Mouse (Mus musculus): Measurements from ENCODE around the gene Usp39.

The Usp39 gene

GRCm38 (mm10) chr6:72345074-72345567, at the start of gene Usp39:
Gene Usp39, minus strand, starts transcription at chr6:72345184.
- in situ Hi-C loops (cut with MboI; ENCODE audit: unreplicated experiment in 2 of 2), result no loop called here

DNA sequence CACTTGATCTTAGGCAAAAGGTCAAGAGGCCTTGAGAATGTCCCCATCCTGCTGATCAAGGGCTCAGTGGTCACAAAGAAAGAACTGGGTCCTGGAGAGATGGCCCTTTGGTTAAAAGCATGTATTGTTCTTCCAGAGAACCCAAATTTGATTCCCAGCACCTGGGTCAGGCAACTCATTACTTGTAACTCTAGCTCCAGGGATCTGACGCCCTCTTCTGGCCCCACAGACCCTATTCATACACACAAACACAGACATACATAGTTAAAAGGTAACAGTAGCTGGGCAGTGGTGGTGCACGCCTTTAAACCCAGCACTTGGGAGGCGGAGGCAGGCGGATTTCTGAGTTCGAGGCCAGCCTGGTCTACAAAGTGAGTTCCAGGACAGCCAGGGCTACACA, 47.4 kb upstream of the Usp39 start:
- in situ Hi-C loops (cut with MboI; ENCODE audit: unreplicated experiment in 2 of 2), result no loop called here

DNA sequence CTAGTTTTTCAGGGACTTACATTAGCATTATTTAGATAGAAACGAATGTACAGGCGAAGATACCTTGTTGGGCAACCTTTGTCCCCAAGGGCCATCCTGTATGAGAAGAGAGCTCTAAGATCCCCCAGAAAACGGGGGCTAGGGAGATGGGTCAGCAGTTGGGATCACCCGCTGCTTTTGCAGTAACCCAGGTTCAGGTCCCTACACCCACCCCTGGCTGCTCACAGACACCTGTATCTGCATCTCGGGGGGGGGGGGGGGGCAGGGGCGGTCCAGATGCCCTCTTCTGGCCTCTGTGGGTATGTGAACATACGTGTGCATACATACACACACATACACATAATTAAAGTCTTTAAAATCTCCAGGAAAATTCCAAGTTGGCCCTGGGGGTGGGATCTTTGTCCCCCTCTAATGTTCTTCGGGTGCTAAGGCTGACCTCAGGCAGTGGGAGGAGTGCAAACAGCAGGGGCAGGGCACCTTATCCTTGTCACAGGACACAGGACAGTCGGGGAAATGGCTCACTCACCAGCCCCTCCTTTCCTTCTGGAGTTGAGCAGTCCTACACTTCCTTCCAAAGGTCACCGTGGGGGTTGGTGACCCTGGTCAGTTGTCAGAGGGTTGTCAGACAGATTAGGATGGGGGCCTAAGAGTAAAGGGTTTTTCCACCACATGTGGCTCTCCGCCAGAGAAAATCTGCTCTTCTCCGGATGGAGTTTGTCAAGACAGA, 46.0 kb upstream of the Usp39 start:
- in situ Hi-C loops (cut with MboI; ENCODE audit: unreplicated experiment in 2 of 2), result no loop called here

DNA sequence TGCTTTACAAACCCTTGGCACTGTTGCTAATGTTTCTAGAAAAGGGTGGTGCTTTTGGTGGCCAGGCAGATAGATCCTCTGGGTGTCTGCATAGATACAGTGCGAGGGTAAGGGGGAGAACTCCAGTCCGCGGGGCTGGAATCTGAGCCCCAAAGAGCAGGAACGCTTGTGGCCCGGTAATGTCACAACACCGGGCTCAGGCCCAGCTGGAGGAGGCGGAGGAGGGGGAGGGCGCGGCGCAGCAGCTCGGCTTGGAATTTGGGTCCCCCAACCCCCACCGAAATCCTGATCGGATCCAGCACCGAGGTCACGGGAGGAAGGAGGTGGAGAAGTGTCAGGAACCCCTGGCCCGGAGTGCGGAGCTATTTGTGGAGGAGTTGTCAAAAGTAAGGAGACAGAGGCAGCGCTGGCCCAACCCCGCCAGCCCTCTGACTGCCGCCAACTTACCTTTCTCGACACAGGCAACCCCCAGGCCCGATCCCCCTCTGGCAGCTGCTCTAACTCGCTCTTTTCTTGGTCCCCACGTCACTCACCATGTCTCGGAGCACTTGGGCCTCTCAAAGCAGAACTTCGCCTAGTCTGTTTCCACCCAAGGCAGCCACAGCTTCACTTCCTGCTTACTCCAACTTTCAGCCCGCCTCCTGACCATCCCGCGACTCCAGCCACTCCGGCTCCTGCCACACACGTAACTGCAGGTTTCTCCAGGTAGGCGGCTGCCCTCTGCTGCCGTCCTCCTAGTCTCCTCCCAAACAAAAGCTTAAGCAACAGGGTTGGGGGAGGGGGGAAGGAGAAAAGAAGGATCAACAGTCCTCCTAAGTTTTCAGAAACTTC, 45.2 kb upstream of the Usp39 start, which contains the start of gene Vamp8:
Vamp8 (minus strand) TSS at position 763 of the 831 bp plus-strand sequence.
- in situ Hi-C loops (cut with MboI; ENCODE audit: unreplicated experiment in 2 of 2), result no loop called here

DNA sequence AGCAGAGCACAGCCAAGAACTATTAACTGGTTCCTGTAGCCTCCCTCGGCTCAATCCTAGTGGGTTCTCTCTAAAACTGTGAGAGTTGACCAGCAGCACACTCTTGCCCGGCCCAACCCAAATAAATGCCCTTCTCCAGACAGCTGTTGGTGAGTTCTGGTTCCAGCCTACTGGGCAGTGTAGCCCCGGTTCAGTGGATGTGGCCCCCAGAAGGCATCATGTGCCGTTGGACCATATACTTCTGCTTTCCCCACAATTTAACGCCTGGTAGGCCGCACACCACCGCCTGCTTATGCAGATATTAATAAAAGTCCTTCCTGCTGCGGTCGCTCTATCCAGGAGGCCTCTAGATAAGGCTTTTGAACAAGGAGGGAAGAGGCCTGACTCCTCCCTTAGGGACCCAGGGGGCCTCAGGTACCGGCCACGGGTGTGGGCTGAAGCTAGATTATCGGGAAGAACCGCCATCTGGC, 44.5 kb upstream of the Usp39 start:
- in situ Hi-C loops (cut with MboI; ENCODE audit: unreplicated experiment in 2 of 2), result no loop called here

- in situ Hi-C loops (cut with MboI; ENCODE audit: unreplicated experiment in 2 of 2), result no loop called here
Observed at GRCm38 (mm10) chr6:72388791-72389329, 43.9 kb upstream of the Usp39 start.

GRCm38 (mm10) chr6:72388266-72388665, 43.3 kb upstream of the Usp39 start:
- in situ Hi-C loops (cut with MboI; ENCODE audit: unreplicated experiment in 2 of 2), result no loop called here

GRCm38 (mm10) chr6:72387816-72388215, 42.8 kb upstream of the Usp39 start:
- in situ Hi-C loops (cut with MboI; ENCODE audit: unreplicated experiment in 2 of 2), result no loop called here

DNA sequence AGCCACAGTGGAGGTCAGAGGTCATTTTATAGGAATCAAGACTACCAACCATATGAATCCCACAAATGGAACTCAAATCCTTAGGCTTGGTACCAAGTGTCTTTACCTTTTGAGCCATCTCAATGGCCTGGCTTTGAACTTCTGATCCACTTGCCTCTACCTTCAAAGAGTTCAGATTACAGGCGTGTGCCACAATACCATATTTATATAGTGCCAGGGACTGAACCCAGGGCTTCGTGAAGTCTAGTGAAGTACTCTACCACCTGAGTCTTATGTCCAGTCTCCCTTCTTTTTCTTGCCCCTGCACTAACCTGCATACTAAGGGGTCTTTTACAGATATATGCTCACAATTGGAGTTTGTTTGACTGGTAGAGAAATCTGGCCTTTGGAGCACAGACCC, 41.6 kb upstream of the Usp39 start:
- in situ Hi-C loops (cut with MboI; ENCODE audit: unreplicated experiment in 2 of 2), result no loop called here

DNA sequence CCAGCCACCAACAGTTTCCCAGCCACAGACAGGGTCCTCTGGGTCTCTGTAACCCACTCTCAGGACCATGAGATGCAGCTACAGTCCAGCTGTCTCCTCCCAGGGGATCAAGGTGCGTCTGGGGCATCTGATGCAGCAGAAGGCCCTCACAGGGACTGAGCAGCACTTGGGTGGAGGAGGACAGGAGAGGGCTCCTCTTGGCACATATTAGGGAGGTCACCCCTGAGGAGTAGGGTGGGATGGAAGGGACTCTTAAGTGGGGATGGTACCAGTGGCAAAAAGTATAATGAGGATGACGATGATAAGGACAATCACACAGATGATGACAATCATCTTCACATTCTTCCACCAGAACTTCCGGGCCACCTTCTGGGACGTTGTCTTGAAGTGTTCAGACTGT, 40.3 kb upstream of the Usp39 start:
- in situ Hi-C loops (cut with MboI; ENCODE audit: unreplicated experiment in 2 of 2), result no loop called here

GRCm38 (mm10) chr6:72383952-72384351, 39.0 kb upstream of the Usp39 start:
- in situ Hi-C loops (cut with MboI; ENCODE audit: unreplicated experiment in 2 of 2), result no loop called here

DNA sequence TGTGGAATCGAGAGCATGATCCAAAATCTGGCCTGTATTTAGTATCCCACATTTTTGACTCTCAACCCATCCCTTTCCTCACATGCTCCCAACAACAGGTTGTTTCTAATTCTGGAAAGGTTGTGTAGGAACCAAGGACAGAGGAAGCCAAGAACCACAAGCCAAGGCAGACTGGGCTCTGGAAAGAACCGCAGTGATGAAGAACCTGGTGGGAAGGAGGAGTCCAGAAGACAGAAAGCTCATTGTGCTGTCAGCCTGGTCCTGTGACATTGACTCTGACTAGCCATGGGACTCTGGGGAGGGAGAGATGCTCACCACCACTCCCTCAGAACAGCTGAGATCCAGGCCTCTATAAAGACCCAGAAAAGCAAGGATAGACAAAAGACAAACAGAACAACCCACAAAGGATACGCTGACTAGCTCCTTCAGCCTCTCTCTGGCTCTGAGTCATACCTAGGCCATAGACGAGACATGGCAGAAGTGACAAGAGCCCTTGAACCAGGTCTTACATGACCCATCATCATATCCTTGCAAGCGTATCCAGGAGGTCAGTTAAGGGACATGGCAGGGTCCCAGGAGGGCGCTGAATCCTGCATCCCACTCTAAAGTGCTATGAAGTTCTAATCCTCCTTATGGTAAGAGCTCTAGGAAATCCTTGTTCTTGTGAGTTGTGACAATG, 38.3 kb upstream of the Usp39 start:
- in situ Hi-C loops (cut with MboI; ENCODE audit: unreplicated experiment in 2 of 2), result no loop called here

- in situ Hi-C loops (cut with MboI; ENCODE audit: unreplicated experiment in 2 of 2), result no loop called here
Observed at GRCm38 (mm10) chr6:72382494-72382893, 37.5 kb upstream of the Usp39 start.

GRCm38 (mm10) chr6:72380131-72380770, 35.3 kb upstream of the Usp39 start, which contains the start of gene Vamp5:
Gene Vamp5, minus strand, starts transcription at chr6:72380468.
- in situ Hi-C loops (cut with MboI; ENCODE audit: unreplicated experiment in 2 of 2), result no loop called here

GRCm38 (mm10) chr6:72379377-72380130, 34.6 kb upstream of the Usp39 start:
- in situ Hi-C loops (cut with MboI; ENCODE audit: unreplicated experiment in 2 of 2), result no loop called here

GRCm38 (mm10) chr6:72378510-72379234, 33.7 kb upstream of the Usp39 start:
- in situ Hi-C loops (cut with MboI; ENCODE audit: unreplicated experiment in 2 of 2), result no loop called here

DNA sequence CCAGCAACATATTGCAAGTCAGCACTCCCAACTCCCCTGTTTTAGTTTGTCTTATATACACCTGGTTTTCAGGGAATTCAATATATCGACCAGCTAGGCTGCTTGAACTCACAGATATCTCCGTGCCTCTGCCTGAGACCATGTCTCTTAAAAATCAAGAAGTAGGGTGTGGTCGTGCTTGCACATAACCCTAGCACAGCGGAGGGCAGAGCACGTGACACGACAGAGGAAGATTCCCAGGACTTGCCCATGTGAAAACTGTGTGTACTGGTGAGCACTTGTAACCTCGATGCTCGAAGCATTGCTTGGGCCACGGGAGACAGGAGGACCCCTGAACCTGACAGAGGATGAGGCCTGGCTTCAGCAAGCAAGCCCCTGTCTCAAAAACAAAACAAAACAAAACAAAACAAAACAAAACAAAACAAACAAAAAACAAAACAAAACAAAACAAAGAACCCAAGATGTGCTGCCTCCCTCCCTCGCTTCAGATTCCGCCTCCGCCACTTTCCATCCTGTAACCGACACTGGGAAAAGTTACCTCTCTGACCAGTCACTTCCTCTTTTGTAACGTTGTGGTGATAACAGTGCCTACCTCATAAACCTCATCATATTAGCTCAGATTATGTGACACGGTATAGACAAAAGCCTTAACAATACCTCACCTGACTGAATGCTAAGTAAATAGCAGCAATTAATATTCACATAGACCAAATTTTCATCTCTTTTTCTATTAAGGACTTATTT, 30.0 kb upstream of the Usp39 start:
- in situ Hi-C loops (cut with MboI; ENCODE audit: unreplicated experiment in 2 of 2), result no loop called here

DNA sequence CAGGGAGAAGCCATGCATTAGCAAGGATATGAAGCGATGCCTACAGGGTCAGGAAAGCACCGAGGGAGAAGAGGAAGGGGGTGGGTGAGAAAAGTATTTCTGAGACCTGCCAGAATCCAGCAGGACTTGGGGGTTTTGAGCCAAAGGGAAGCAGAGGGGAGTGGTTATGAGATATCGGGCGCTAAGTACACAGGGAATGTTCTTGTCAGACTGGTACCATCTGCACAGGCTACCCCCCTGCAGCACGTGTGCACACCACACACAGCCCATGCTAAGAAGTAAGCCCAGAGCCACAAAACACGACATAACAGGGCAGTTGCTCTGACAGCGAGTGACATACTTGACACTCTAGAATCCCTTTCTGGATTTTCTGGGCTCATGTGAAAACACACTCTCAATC, 29.2 kb upstream of the Usp39 start:
- in situ Hi-C loops (cut with MboI; ENCODE audit: unreplicated experiment in 2 of 2), result no loop called here
